Mouse (Mus musculus): ENCODE data around the gene Lingo3. TPM values are rescaled to one million over a fixed set of nuclear protein-coding genes. Genes with fewer than 3 reads are reported as not detected.

Lingo3 gene
- polyA plus RNA-seq, 1 experiment = 0.31 TPM

DNA sequence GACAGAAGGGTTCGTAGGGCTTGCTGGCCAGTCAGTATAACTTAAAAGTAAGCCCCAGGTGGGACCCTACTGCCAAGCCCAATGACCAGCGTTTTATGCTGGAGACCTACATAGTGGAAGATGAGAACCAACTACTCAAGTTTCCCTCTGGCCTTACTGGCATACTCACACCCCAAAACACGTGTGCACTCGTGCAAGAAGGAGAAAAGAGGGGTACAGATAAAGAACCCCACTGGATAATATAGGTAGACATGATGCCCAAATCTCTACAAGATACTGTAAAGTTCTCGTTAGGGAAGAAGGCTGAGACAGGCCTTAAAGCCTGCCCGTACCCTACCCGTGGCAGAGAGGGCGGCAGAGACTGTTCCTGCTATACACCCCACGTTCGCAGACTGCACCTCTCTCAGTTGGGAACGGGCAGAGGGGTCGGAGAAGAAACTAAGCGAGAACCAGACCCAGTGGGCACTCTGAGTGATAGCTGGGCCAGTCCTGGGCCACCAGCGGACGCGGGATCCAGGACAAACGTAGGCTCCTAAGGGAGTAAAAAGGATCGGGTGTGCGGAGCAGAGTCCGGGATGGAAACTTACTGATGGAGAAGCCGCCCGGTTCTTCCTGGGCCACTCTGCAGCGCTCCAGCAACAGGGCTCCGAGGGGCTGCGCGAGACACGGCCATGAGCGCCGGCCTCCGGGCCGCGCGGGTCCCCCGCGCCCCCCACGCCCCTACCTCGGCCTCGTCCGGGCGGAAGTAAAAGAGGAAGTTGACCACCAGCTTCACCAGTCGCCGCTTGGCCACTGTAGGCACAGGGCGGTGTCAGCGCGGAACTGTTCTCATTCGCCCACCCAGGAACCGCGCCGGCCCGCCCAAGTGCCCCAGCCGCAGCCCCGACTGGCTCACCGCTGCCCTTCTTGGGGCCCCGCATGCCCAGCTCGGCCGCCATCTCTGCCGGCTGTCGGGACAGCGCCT, 46.4 kb downstream of the Lingo3 start:
- WGBS = 2% methylated on average over 59 of the region's 59 CpGs

GRCm38 (mm10) chr10:80796307-80796848, 47.5 kb downstream of the Lingo3 start:
- no peak for DNase-seq
- H3K4me1 ChIP-seq (ENCODE audit: control insufficient read depth, insufficient read depth, low read length) = peaks cover 18% of the 10 kb centered on the region
- no peak for TF ChIP-seq POLR2A (IDR thresholded peaks at IDR 0.05; ENCODE audit: borderline replicate concordance, extremely low read depth, low read depth, low read length)
- no peak for TF ChIP-seq CTCF (IDR thresholded peaks at IDR 0.05; ENCODE audit: insufficient read depth, low read length)
- WGBS = 76% methylated on average over 9 of the region's 9 CpGs
- no peak overlapping the region for H3K4me3 ChIP-seq (replicated peaks; ENCODE audit: extremely low read depth, low read depth, low read length)

More for the DNA sequence above, 46.4 kb downstream of the Lingo3 start:
- TF ChIP-seq CTCF (IDR thresholded peaks at IDR 0.05; ENCODE audit: insufficient read depth, low read length) (no peak), POLR2A (IDR thresholded peaks at IDR 0.05; ENCODE audit: borderline replicate concordance, extremely low read depth, low read depth, low read length) (no peak)
- H3K4me1 ChIP-seq (ENCODE audit: control insufficient read depth, insufficient read depth, low read length) = peaks cover 18% of the 10 kb centered on the region
- H3K4me3 ChIP-seq (replicated peaks; ENCODE audit: extremely low read depth, low read depth, low read length) = peak overlapping the region; percentile 88
- DNase-seq = peak; percentile 52

- TF ChIP-seq POLR2A (IDR thresholded peaks at IDR 0.05; ENCODE audit: borderline replicate concordance, extremely low read depth, low read depth, low read length) (no peak), CTCF (IDR thresholded peaks at IDR 0.05; ENCODE audit: insufficient read depth, low read length) (no peak)
- H3K4me3 ChIP-seq (replicated peaks; ENCODE audit: extremely low read depth, low read depth, low read length) = no peak overlapping the region
- 88% methylated on average over 8 of the region's 8 CpGs for WGBS
- peaks cover 14% of the 10 kb centered on the region for H3K4me1 ChIP-seq (ENCODE audit: control insufficient read depth, insufficient read depth, low read length)
- DNase-seq = no peak
These were observed 49.1 kb downstream of the Lingo3 start for GRCm38 (mm10) chr10:80794750-80795149.

DNA sequence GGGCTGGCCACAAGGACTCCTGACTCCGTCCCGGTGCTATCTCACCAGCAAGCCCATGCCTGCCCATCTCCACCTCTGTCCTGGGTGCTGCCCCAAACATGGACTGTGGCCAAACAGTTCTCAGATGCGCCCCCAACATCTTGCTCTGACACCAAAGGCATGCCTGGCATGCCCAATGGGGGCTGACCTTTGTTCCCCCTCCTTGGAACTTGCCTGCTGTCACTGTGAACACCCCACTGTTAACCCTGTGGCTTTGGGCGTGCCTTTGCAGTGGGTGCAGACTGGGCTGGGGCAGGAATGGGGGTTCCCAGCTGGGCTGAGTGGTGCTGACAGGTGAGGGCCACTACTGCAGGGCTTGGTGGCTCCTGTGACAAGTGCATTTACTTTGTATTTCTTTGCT, 50.0 kb downstream of the Lingo3 start:
- TF ChIP-seq CTCF (IDR thresholded peaks at IDR 0.05; ENCODE audit: insufficient read depth, low read length) (no peak), POLR2A (IDR thresholded peaks at IDR 0.05; ENCODE audit: borderline replicate concordance, extremely low read depth, low read depth, low read length) (no peak)
- WGBS = 80% methylated on average over 4 of the region's 4 CpGs
- DNase-seq = no peak
- Histone ChIP-seq H3K4me3 (replicated peaks; ENCODE audit: extremely low read depth, low read depth, low read length) (no peak overlapping the region), H3K4me1 (ENCODE audit: control insufficient read depth, insufficient read depth, low read length) (peaks cover 8% of the 10 kb centered on the region; the same call in 1 of the 2 replicates)

- TF ChIP-seq CTCF (IDR thresholded peaks at IDR 0.05; ENCODE audit: insufficient read depth, low read length) (no peak), POLR2A (IDR thresholded peaks at IDR 0.05; ENCODE audit: borderline replicate concordance, extremely low read depth, low read depth, low read length) (no peak)
- peaks cover 8% of the 10 kb centered on the region; the same call in 1 of the 2 replicates for H3K4me1 ChIP-seq (ENCODE audit: control insufficient read depth, insufficient read depth, low read length)
- 85% methylated on average over 13 of the region's 13 CpGs for WGBS
These were observed 50.6 kb downstream of the Lingo3 start for GRCm38 (mm10) chr10:80793033-80793784.

DNA sequence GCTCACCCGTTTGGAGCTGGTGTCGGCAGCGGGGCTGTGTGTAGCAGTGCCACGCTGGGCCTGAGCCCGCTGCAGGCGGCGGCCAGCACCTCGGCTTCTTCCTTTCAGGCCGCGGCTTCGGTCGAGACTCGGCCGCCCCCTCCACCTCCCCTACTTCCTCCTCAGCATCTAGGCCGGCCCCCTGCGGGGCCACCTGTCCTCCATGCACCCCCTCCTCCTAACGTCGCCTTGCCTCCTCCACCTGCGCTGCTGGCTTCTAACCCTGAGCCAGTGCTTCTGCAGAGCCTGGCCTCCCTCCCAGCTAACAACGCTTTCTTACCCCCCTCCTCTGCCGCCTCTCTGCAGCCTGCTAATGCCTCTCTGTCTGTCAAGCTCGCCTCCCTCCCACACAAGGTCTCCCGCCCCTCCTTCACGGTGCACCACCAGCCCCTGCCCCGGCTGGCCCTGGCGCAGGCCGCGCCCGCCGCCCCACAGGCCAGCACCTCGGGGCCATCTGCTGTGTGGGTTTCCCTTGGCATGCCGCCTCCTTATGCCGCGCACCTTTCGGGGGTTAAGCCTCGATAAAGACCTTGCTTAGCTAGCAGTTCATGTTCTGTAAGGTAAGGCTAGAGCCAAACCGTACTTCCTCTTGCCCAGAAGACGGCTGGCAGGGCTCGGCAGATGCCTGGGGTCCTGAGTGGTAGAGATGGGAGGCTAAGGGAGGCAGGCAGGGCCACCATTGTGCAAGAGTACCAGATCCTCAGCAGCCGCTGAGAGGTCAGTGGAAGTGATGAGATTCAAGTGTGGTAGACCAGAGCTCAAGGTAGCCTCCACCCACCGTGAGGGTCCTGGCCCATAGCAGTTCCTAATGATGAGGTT, 51.4 kb downstream of the Lingo3 start:
- TF ChIP-seq POLR2A (IDR thresholded peaks at IDR 0.05; ENCODE audit: borderline replicate concordance, extremely low read depth, low read depth, low read length) (no peak), CTCF (IDR thresholded peaks at IDR 0.05; ENCODE audit: insufficient read depth, low read length) (no peak)
- WGBS = 62% methylated on average over 41 of the region's 41 CpGs
- Histone ChIP-seq H3K4me1 (ENCODE audit: control insufficient read depth, insufficient read depth, low read length) (peaks cover 8% of the 10 kb centered on the region; the same call in 1 of the 2 replicates), H3K4me3 (replicated peaks; ENCODE audit: extremely low read depth, low read depth, low read length) (no peak overlapping the region)
- DNase-seq = no peak

More at GRCm38 (mm10) chr10:80793033-80793784, 50.6 kb downstream of the Lingo3 start:
- DNase-seq = no peak
- H3K4me3 ChIP-seq (replicated peaks; ENCODE audit: extremely low read depth, low read depth, low read length) = no peak overlapping the region

GRCm38 (mm10) chr10:80791476-80792174, 52.2 kb downstream of the Lingo3 start:
- TF ChIP-seq POLR2A (IDR thresholded peaks at IDR 0.05; ENCODE audit: borderline replicate concordance, extremely low read depth, low read depth, low read length) = no peak
- TF ChIP-seq CTCF (IDR thresholded peaks at IDR 0.05; ENCODE audit: insufficient read depth, low read length) = no peak
- 77% methylated on average over 33 of the region's 33 CpGs for WGBS
- no peak for DNase-seq
- no peak overlapping the region for H3K4me3 ChIP-seq (replicated peaks; ENCODE audit: extremely low read depth, low read depth, low read length)
- 0 out of 2 replicates have a peak, but pooled peaks cover under 1% of the 10 kb centered on the region for H3K4me1 ChIP-seq (ENCODE audit: control insufficient read depth, insufficient read depth, low read length)

GRCm38 (mm10) chr10:80790761-80791404, 53.0 kb downstream of the Lingo3 start:
- no peak for DNase-seq
- WGBS = 84% methylated on average over 19 of the region's 19 CpGs
- Histone ChIP-seq H3K4me3 (replicated peaks; ENCODE audit: extremely low read depth, low read depth, low read length) (no peak overlapping the region), H3K4me1 (ENCODE audit: control insufficient read depth, insufficient read depth, low read length) (no peaks in the 10 kb centered on the region)
- no peak for TF ChIP-seq CTCF (IDR thresholded peaks at IDR 0.05; ENCODE audit: insufficient read depth, low read length)
- TF ChIP-seq POLR2A (IDR thresholded peaks at IDR 0.05; ENCODE audit: borderline replicate concordance, extremely low read depth, low read depth, low read length) = no peak
